Mouse (Mus musculus): Measurements from ENCODE around the gene Sorbs2.

Sorbs2 gene

DNA sequence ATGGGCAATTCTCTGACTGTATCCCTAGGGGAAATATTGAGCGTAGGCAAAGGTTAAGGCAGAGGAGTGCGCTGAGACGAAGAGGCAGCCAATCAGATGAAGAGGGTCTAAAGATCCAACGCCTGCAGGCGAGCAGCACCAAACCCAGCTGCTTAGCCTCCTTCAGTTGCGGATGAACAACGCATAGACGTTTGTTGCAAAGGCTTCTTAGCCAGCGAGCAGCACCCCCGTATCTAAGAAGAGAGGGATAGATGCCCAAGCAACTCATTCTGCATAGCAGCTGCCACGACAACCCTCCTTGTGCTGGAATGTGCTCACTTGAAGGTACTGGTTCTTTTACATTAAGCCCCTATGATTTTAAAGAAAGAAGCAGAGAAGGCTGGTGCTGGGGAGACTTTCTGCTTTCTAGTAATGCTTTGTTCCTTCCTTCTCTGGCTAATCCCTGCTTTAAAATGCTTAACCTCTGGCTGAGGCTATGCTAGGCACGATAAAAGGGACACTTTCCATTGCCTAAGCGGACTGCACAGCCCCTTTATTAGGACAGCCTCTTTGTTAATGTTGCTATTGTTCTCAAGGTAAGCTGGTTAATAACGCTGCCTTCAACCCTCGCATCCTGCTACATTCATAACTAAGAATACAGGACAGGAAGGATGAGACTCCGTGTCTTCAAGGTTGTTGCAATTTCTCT is at the start of gene Sorbs2:
Gene Sorbs2, plus strand, starts transcription at position 155 of the 688 bp plus-strand sequence.
- no peak for DNase-seq (ENCODE audit: low spot score in 2 of 2)

DNA sequence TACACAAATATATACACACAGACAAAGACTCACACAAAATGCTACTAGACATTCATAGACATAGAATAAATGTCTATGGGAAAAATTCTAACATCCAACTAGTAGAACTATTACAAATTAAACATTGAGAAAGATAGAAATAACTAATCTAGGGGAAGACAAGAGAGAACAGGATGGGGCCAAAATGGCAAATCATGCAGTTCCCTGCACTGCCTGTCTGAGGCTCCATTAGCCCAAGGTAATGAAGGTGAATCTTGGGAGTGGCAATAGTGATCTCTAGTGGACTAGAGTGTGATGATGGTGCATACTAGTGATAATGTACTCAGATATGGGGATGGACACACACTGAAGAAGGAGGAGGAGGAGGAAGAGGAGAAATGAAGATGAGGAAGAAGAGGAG is 49.7 kb upstream of the Sorbs2 start:
- DNase-seq (ENCODE audit: low spot score in 2 of 2) = no peak

DNA sequence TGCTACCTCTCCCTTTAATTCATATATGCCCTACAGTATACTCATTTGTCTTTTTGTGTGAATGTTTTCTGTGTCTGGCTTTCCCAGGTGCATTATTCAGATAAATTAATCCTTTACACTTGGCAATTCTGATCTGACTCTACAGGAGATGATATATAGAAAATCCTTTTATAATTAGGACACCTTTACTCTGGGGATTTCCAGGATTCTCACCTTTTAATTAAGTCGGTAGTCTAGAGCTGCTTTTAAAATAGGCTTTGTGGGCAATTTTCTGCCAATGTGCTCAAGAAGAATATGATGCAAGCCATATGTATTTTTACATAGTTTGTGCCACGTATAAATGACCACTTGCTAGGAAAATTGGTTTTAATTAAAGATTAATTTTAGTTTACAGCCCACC is 38.6 kb upstream of the Sorbs2 start:
- DNase-seq (ENCODE audit: low spot score in 2 of 2) = no peak

DNA sequence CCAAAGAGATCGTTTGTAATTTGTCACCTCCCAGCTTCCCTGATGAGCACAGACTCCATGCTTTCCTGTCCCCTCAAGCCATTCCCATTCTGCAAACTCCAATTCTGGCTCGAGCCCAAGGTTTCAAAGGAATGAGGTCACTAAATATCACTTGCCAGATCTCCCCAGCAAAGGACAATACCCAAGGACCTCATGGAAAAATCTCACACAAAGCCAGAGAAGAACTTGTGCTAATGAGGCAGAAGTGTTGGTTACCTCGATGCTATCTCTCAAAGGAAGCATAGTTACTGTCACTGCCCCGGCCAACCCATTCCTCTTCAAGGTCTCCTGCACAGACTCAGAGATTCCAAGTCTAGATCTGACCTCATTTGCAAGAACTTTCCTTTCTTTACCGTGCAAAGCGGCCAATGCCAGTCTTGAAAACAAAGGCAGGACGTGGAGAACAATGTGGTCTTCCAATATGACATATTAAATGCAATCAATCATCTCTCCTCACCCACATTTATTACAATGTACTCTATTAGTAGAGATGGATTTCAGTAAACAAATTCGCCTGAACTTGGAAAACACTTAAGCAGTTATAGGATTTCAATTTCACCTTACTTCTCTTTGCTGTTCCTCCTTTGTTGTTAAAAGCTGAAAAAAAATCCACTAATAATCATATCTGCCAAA is 37.9 kb upstream of the Sorbs2 start:
- no peak for DNase-seq (ENCODE audit: low spot score in 2 of 2)

DNA sequence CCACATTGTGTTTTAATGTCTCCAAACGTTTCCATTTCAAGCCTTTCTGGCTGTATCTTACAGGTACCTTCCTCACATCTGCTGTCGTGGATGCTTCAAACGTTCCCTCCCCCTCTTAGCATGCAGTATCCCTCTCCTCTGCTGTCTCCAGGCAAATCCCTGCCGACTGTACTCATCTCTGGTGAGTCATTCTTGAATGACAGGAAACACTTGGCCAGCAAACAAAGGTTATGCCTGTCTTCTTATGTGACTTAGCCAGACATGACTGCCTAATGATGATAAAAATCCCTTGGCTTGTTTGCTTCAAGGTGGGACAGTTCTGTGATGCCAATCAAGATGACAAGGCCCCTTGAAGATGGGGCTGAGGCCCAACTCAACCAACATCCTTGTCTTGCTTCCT is 26.7 kb upstream of the Sorbs2 start:
- no peak for DNase-seq (ENCODE audit: low spot score in 2 of 2)

DNA sequence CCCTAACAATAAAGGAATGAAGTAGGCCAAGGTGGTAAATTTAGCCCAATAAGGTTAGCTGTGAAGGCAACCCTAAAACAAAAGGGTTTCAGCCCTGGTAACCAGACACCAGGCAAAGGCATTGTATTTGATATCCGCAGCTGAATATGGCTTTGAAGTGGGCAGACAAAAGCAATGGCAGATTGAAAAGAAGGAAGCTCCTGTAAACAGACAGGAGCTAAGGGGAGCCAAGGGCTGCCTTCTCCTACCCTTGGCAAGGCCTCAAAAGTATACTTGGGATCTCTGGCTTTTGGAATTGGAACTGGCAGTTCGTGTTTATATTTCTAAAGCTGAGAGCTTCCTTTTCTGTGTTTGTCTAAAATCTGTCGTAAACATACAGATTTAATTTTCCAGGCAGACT is 21.3 kb upstream of the Sorbs2 start:
- DNase-seq (ENCODE audit: low spot score in 2 of 2) = no peak

DNA sequence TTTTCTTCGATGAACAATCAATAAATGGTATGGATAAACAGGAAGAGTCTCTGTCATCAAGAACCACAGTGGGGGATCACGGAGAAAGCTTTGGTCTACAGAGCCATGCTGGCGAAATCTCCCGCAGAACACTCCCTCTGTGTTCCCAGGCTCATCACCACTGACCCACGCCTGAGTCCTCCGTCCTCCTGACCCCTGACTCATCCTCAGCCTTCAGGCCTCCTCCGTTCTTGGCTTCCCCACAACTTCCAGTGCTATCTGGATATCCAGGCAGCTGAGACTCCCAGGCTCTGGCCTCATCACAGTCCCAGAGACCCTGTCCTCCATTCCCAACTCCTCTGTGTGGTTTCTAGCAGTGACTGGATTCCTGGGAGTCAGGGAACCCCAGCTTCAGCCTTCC is 3.6 kb upstream of the Sorbs2 start:
- no peak for DNase-seq (ENCODE audit: low spot score in 2 of 2)

DNA sequence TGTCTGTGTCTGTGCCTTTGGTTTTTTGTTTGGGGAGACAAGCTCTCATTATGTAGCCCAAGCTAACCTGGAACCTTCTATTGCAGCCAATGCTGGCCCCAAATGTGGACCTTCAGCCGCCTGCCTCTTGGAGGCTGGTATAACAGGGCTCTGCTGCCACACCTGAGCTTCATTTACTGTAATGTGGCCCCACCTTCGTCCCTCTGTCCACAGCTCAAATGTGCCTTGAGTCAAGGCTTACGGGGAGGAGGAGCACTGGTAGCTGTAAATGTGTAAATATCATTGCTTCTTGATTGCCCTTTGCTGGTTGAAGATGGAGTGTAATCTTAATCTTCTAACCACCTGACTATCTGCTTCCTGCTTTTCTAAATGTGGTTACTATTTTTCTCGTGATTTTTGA is 1.2 kb upstream of the Sorbs2 start:
- no peak for DNase-seq (ENCODE audit: low spot score in 2 of 2)

DNA sequence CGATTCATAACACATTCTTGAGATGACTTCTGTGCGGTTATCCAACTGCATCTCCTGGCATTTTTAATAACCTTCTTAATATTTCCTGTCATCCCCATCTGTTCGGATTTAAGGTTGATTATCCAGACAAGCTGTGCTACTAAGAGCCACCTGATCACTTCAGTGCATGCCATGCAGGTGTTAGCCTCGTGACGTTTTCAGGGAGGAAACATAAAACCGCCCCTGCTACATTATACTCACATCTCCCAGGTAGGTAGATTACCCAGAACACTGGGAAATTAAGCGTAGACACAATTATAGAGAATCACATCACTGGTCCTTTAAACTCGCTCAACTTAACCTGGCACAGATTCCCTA is 333 bp upstream of the Sorbs2 start:
- DNase-seq (ENCODE audit: low spot score in 2 of 2) = no peak

DNA sequence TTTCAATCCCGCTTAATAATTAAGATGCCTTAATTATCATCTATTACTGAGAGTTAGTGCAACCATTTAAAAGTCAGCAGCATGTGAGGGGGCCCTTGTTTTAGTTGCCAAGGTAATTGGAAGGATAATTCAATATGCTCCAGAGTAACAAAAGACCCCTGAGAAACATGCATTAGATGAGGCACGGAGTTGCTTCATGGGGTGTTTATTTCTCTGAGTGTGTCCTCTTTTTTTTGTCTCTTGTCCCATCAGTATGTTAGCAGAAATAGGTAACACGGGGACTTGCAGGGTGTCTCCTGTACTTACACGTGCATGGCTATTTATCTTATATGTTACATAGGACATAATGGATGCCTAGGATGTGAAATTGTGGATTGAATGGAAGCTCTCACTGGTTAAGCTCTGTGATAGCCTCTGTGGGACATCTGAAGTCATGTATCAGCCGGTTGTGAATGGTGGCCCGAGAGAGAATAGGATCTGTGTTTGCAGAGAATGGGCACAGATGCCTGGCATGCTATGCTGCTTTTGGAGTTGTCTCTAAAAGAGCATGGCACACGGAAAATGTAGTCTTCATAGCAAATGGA is 1.0 kb downstream of the Sorbs2 start:
- no peak for DNase-seq (ENCODE audit: low spot score in 2 of 2)

DNA sequence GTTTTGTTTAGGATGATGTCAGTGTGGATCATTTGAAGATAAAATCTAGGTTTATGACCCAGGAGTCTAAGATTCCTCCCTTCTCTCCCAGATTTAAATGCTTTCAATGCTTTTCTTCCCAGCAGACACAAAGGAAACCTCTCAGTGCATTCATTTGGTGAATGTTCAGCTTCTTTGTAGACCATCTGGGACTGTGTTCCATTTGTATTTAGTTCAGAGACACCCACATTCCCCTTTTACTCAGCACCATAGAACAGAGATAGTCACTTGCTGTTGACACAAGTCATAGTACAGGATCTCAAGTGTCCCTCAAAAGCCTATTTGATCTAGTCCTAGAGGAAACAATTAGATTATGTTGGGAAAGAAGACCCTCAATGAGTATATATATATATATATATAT is 4.8 kb downstream of the Sorbs2 start:
- no peak for DNase-seq (ENCODE audit: low spot score in 2 of 2)

DNA sequence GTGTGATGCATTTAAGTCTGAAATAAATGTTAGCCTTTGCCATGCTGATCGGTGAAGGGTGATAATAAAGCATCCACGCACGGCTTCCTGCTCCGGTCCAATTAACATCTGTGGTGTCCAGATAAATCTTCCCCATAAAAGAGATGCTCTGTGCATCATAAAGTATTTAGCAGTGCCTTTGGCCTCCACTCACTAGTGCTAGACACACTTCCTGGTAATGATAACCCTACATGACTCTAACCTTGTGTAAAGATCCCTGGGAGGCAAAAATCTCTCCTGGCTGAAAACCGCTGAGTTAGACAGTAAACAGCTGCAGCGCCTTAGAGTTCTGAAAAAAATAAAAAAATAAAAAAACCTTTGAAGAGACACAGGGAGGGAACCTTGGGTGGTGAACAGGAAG is 14.0 kb downstream of the Sorbs2 start:
- no peak for DNase-seq (ENCODE audit: low spot score in 2 of 2)

DNA sequence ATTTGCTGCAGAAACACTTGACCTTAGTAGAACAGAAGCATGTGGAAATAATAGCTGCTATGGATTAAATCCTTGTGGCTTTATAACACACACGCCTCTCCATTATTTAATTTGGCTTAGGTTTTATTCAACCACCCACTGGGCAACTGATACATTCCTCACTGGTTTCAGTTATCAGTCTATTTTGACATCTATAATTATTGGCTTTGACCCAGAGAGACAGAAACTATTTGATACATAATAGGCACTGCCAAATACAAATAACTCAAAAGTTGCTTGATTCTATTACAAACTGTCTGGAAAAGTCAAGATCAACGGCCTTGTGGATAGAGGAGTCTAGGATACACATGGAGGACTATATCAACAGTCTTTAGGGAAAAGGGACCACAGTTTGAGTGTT is 20.1 kb downstream of the Sorbs2 start:
- no peak for DNase-seq (ENCODE audit: low spot score in 2 of 2)

DNA sequence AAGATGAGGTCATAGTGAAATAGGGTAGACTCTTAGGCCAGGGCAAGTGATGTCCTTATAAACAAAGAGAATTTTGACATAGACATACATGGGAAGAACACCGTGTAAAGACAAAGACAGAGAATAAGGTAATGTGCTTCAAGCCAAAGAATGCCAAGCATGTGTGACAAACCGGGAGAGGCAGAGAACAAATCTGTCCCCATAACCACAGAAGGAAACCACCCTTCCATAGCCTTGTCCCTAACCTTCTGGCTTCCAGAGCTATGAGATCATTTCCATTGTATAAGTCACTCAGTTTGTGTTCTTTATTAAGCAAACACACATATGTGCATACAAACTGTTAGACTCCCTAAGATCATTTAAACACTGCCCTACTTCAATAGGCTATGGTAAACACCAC is 21.3 kb downstream of the Sorbs2 start:
- DNase-seq (ENCODE audit: low spot score in 2 of 2) = no peak

DNA sequence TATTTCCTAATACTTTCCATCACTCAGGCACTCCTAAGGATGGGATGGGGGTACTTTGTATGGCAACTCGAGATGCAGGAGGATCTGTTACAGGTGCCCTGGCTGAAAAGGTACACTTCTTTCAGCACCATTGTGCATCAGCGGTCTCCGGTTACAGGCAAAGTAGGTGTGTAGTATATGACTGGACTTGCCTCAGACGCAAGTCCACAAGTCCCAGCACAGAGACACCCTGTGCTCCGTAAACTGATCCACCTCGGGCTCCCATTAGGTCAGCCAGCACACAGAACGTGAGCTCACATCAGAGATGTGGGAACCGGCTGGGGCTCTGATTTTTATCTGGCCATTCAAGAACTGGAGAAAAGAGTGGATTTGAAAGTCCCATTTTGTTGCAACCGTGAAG is 29.0 kb downstream of the Sorbs2 start:
- peak; percentile 18 to 25 for DNase-seq (ENCODE audit: low spot score in 2 of 2)

DNA sequence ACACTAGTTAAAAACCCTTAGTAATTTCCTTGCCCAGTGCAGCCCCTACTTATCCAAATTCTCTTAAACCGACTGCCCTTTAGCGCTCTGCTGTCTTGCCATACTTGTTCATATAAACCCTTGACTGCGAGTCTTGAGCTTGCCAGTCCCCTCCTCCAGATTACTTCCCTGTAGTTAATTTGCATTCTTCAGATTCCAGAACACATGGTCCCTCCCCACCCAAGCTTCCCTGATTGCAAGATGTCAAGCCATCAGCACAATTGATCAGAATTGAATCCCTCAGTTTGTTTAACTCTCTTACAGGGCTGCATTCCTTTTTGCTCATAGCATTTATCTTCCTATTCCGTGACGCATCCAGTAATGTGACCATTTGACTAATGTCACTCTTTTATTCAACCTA is 32.9 kb downstream of the Sorbs2 start:
- DNase-seq (ENCODE audit: low spot score in 2 of 2) = no peak

DNA sequence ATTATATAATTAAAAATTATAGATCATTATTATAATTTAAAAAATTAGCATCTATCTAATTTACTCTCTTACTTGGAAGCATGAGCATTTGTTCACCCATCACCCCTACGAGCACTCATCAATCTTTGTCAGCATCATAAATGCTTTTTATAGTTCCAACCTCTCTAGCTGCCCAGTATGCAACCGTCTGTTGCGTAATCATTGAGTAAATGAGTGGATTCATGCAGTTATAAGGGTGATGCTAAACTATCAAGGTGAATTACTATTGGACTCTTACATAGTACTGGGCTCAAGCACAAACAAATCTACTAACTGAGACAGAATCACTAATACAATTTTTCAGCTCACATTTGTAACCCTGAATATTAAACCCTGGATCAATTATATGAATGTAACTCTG is 44.6 kb downstream of the Sorbs2 start:
- no peak for DNase-seq (ENCODE audit: low spot score in 2 of 2)

DNA sequence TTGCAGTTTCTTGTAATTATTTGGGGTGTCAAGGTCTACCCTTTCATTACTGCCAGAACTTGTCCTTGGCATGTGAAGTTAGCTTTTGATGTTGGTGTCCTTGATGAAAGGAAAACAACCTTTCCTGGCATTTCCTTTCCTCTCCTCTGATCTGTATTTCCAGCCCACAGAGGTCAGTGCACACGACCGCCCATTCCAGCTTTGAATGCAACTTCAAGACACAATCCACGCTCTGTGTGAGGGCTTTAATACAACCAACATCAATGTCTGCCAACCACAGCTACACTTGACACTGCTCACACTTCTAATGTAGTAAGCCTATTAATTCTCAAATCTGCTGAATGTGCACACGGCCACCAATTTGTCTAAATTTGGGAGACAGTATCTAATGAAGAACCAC is 47.0 kb downstream of the Sorbs2 start:
- DNase-seq (ENCODE audit: low spot score in 2 of 2) = no peak

DNA sequence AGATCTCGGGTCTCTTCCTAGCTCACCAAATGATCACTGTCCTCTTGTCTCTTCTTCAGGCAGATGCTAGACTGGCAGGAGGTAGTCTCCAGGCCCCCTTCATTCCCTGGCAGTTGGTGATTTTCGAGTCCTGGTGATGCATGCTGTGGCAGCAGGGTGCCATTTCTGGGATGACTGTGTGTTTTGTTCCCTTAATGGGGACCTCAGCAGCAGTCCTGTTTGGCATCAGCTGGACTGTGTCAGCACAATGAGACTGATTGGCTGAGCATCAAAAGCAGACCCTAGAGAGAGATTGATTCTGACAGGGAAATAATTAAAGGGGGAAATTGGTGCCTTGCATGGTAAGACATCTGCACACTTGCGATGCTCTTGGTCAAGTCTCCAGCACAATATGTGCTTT is 50.3 kb downstream of the Sorbs2 start:
- no peak for DNase-seq (ENCODE audit: low spot score in 2 of 2)

DNA sequence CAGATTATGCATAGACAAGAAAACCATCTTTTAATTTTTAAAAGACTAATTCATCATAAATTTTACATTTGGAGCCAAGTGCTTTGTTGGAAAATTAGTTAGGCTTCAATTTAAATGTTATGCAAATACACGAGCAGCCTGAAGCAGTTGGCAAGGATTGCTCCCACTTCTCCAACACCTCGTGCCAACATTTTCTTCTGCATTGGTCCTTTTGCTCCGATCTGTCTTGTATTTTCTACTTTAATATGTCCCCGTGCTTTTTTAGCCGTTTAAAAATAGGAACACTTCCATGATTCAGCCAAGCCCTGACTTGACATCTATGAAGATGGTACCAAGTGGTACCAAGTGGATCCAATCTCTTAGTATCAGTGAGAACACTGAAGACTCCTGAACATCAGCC is 50.8 kb downstream of the Sorbs2 start:
- no peak for DNase-seq (ENCODE audit: low spot score in 2 of 2)

DNA sequence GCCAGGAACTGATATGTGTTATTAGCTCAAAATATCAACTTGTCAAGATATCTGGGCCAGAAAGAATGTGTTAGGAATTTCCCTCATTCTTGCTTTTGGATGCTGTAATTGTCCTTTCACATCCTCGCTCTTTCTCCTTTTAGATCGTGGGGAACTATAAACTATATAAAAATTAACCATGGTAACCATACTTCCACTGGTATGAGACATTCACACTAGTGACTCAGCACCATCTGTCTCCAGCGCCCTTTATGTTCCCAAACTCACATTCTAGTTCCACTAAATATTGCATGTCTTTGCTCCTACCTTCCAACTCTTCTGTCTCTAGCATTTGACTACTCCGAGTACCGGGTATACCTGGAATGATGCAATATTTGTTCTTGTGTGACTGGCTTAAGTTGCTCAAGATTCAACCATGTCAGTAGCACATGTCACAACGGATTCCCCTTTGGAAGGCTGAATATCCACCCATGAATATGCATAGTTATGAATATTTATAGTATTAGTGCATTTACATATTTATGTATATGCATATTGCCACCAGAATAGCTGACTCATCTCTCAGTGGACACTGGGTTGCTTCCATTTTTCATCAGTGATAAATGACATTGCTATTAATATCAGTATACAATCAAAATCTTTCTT is 51.7 kb downstream of the Sorbs2 start:
- no peak for DNase-seq (ENCODE audit: low spot score in 2 of 2)

DNA sequence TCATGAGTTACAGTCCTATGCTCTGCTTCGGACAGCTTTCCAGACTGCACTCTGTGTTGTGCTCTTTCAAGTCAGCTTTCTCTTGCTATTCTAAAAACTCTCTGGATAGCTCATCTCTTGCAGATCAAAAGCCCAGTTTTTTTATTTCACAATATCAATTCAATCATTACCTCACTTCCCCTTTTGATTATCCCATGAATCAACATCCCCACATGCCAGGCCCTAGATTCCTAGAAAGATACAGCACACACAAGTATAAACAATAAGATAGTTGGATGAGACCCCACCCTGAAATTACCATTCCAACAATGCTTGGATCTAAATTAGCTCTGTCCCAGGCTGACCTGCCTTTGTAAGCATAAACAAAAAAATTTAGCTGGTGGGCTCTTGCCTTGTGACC is 57.6 kb downstream of the Sorbs2 start:
- no peak for DNase-seq (ENCODE audit: low spot score in 2 of 2)

DNA sequence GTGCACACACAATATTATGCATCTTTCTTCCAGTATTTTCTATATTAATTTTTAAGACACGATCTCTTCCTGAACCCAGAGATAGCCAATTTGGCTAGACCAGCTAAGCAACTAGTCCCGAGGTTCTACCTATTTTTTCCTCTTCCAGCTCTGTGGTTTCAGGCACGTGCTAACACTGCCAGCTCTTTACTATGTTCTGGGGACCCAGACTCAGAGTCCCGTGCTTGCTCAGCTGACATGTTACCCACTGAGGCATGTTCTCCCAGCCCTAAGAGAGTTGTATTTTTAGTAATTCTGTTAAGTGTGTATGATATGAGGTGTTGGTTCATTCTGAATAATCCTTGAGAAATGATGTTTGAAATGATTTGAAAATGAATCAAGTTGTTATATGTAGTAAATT is 62.5 kb downstream of the Sorbs2 start:
- DNase-seq (ENCODE audit: low spot score in 2 of 2) = no peak
